Mouse (Mus musculus): ENCODE results near the gene Zbtb24. TPM values are rescaled to one million over a fixed set of nuclear protein-coding genes. Genes with fewer than 3 reads are reported as not detected.

Zbtb24 gene
- total RNA-seq, 2 experiments from 2014 or later = 8.9 to 21.9 TPM

- no peak for ATAC-seq (replicated peaks; ENCODE audit: low FRiP score, low TSS enrichment, poor library complexity, severe bottlenecking)
Measured at GRCm38 (mm10) chr10:41489294-41489693, 39.1 kb downstream of the Zbtb24 start.

DNA sequence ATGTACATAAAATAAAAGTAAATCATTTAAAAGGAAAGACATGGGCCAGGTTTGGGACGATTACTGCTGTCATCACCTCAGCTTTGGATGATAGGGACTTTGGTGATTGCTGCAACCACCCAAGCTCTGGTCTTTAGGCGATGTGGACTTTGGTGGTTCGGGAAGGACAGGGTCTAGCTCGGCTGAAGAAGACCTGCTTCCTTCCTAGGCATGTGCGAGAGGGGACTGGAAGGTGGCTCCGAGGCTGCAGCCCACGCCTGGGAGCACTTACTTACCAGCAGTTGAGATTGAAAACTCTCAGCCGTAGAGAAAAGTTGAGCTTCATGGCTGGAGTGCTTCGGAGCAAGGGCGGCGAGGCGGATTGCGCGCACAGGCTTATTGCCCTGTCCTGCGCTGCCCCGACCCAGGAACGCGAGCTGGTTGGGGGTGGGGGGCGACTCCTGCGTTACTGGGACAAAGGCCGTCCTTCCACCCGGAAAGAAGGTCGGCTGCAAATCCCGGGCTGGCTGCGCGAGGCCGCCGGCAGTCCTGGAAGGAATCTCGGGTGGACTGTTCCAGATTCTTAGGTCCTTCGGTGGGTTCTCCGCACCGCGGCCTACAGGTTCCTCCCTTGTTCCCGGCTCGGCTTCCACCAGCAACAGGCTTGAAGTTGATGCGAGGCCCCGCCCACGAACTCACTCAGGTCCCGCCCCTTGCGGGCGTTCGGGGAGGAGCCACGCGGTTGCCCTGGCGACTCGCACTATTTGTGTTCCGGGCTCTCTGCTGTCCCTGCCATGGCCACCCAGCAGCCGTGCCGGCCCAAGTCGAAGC lies 39.7 kb downstream of the Zbtb24 start, which contains the start of the genes Smpd2 and Ppil6:
Gene Smpd2, minus strand, starts transcription at position 662 of the 810 bp plus-strand sequence.
Gene Ppil6, plus strand, starts transcription at position 732 of the 810 bp plus-strand sequence.
- peak; percentile 98 for ATAC-seq (replicated peaks; ENCODE audit: low FRiP score, low TSS enrichment, poor library complexity, severe bottlenecking)

DNA sequence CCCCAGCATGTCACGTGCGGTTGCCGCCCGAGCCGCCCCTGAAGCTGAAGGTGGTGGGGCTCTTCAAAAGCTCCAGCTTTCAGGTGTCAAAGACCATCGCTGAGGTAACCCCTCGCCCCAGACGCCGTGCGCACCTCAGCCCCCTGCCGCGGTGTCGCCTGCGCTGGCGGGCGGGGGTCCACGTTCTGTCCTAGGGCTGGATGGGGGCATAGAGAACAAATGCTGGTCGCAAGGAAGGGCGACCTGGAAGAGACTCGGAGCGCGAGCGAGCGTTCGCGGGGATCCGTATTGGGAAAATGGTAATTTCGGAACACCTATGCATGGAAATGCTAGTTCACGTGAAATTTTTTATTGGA lies 40.3 kb downstream of the Zbtb24 start:
- ATAC-seq (replicated peaks; ENCODE audit: low FRiP score, low TSS enrichment, poor library complexity, severe bottlenecking) = no peak

DNA sequence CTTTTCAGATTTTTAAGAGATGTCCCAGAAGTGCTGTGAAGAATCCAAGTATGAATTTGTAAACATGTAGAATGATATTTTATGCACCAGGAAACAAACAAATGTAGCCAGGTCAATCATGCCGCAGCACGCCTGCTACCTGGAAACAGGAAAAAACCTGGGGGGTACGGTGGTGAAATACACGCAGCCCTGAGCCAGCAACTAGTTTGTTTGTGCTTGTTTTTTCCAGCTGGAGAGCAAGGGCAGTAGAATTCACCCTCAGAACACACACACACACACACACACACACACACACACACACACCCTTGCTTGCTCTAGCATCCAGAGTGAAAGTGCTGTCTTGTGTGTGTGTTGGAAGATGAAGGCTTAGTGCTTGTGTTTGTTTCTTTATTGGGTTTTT lies 40.9 kb downstream of the Zbtb24 start:
- ATAC-seq (replicated peaks; ENCODE audit: low FRiP score, low TSS enrichment, poor library complexity, severe bottlenecking) = no peak

DNA sequence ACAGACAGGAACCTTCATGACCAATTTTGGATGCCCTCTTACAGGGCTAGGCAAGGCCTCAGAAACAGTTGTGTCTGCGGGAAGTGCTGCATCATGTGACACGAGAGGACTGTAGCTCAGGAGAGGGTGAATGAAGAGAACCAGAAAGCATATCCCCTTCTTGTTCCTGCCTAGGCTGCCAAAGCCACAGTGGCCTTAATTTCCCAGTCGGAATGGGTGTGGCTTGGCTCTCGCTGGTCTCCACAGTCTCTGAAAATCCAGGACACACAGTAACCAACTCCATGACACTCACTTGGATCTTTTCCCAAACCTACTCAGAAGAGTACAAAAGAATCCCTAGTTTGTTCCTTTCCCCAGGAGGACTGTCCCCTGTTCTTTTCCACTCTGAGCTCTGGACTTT lies 50.8 kb downstream of the Zbtb24 start:
- ATAC-seq (replicated peaks; ENCODE audit: low FRiP score, low TSS enrichment, poor library complexity, severe bottlenecking) = no peak

- no peak for ATAC-seq (replicated peaks; ENCODE audit: low FRiP score, low TSS enrichment, poor library complexity, severe bottlenecking)
Measured at GRCm38 (mm10) chr10:41504996-41505395, 54.8 kb downstream of the Zbtb24 start.

GRCm38 (mm10) chr10:41505446-41505845 lies 55.3 kb downstream of the Zbtb24 start:
- ATAC-seq (replicated peaks; ENCODE audit: low FRiP score, low TSS enrichment, poor library complexity, severe bottlenecking) = peak; percentile 70; the same call in 1 of the 2 replicates

DNA sequence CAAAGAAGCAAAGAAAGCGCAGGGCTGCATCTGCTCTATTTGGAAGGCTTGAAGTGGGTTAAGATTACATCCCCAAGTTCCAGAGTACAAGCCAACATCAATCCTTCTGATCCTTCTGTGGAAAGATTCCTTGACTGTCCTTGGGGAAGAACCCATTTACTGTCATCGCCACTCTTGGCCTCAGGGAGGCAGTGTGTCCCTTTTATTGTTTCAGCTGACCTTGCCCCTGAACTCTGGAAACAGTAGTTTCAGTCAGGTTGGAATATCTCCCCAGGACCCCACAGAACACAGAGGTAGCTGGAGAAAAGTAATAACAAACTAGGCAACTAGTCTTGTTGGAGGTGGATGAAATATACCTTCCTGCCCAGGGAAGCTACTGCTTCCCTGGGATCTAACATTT lies 59.0 kb downstream of the Zbtb24 start:
- 0 out of 2 replicates have a peak, but pooled peaks have one; percentile 56 for ATAC-seq (replicated peaks; ENCODE audit: low FRiP score, low TSS enrichment, poor library complexity, severe bottlenecking)

- ATAC-seq (replicated peaks; ENCODE audit: low FRiP score, low TSS enrichment, poor library complexity, severe bottlenecking) = no peak
Measured at GRCm38 (mm10) chr10:41514301-41514700, 64.1 kb downstream of the Zbtb24 start.

GRCm38 (mm10) chr10:41514921-41515320 lies 64.7 kb downstream of the Zbtb24 start:
- ATAC-seq (replicated peaks; ENCODE audit: low FRiP score, low TSS enrichment, poor library complexity, severe bottlenecking) = no peak

Other genes with a start within 250 kb of the Zbtb24 start
- 11.8 and 12.8 TPM in 2 replicates for gene Fig4, start 147.1 kb upstream of the Zbtb24 start, total RNA-seq (2014; fragmentation: Nextera tagmentation)
- 20.5 and 22.5 TPM in 2 replicates for gene Fig4, start 147.1 kb upstream of the Zbtb24 start, total RNA-seq (2017)
- not detected in 2 replicates for gene Ak9, start 146.4 kb upstream of the Zbtb24 start, total RNA-seq (2014; fragmentation: Nextera tagmentation)
- gene Ak9, start 146.4 kb upstream of the Zbtb24 start, total RNA-seq (2017) = not detected in 2 replicates
- 2.6 and 19.8 TPM in 2 replicates for gene Mical1, start 25.9 kb downstream of the Zbtb24 start, total RNA-seq (2014; fragmentation: Nextera tagmentation)
- gene Mical1, start 25.9 kb downstream of the Zbtb24 start, total RNA-seq (2017) = 1.9 and 14.4 TPM in 2 replicates
- 1.6 and 2.1 TPM in 2 replicates for gene Smpd2, start 40.0 kb downstream of the Zbtb24 start, total RNA-seq (2014; fragmentation: Nextera tagmentation)
- gene Smpd2, start 40.0 kb downstream of the Zbtb24 start, total RNA-seq (2017) = 3.1 and 3.2 TPM in 2 replicates
- 0.84 TPM in 1 of 2 replicates, not detected in the other for gene Ppil6, start 40.1 kb downstream of the Zbtb24 start, total RNA-seq (2014; fragmentation: Nextera tagmentation)
- gene Ppil6, start 40.1 kb downstream of the Zbtb24 start, total RNA-seq (2017) = not detected in 2 replicates
- 100 and 107 TPM in 2 replicates for gene Cd164, start 69.0 kb downstream of the Zbtb24 start, total RNA-seq (2014; fragmentation: Nextera tagmentation)
- 96.6 and 142 TPM in 2 replicates for gene Cd164, start 69.0 kb downstream of the Zbtb24 start, total RNA-seq (2017)

Measured in megakaryocyte-erythroid progenitor cell, adult 5-6 weeks (primary cell).